Mouse (Mus musculus): ENCODE data around the gene Fsd1. TPM values are rescaled to one million over a fixed set of nuclear protein-coding genes. Genes with fewer than 3 reads are reported as not detected.
"Not testable (repeated sequence)": the region's sequence is repeated elsewhere in the genome, so short reads cannot be mapped to it uniquely, and the experiment has no call there.

Gene Fsd1
- polyA plus RNA-seq (2015; fragmentation: Nextera tagmentation; extraction: Ambion mirVana), result 19.7 and 21.7 TPM in 2 replicates

- Histone ChIP-seq H3K27ac (no peak within 1 kb of the TSS), H3K36me3 (no peaks in the 10 kb centered on the region; the same call in 1 of the 2 replicates), H3K9me3 (replicated peaks) (no peaks in the 10 kb centered on the region), H3K4me2 (peak within 1 kb of the TSS; percentile 87), H3K27me3 (no peaks in the 10 kb centered on the region), H3K9ac (peak within 1 kb of the TSS; percentile 45), H3K4me3 (replicated peaks) (peak within 1 kb of the TSS; percentile 55), H3K4me1 (peaks cover 9% of the 10 kb centered on the region)
- ATAC-seq (replicated peaks; ENCODE audit: low FRiP score), result peak; percentile 77
- WGBS, result 9% methylated on average over 34 of the region's 35 CpGs
Observed at GRCm38 (mm10) chr17:55986030-55986961, at the start of gene Fsd1. Gene Fsd1, plus strand, starts transcription at chr17:55986509.

- Histone ChIP-seq H3K27ac (peak overlapping the region; percentile 96), H3K36me3 (peaks cover 20% of the 10 kb centered on the region), H3K4me1 (peaks cover 11% of the 10 kb centered on the region), H3K9ac (0 out of 2 replicates have a peak overlapping the region, but pooled peaks have one; percentile 23), H3K4me3 (replicated peaks) (peak overlapping the region; percentile 57), H3K4me2 (peak overlapping the region; percentile 84)
- 31% methylated on average over 10 of the region's 10 CpGs for WGBS
- not testable (repeated sequence) for H3K27me3 ChIP-seq; ATAC-seq (replicated peaks; ENCODE audit: low FRiP score); H3K9me3 ChIP-seq (replicated peaks)
Observed at GRCm38 (mm10) chr17:55944387-55944865, 41.9 kb upstream of the Fsd1 start.

- Histone ChIP-seq H3K4me3 (replicated peaks) (peak overlapping the region; percentile 57), H3K9ac (peak overlapping the region; percentile 59), H3K27ac (peak overlapping the region; percentile 96), H3K36me3 (peaks cover 14% of the 10 kb centered on the region), H3K4me1 (peaks cover 11% of the 10 kb centered on the region), H3K4me2 (peak overlapping the region; percentile 84)
- ATAC-seq (replicated peaks; ENCODE audit: low FRiP score), result peak; percentile 99
- H3K27me3 ChIP-seq; H3K9me3 ChIP-seq (replicated peaks): not testable (repeated sequence)
- under 1% methylated on average over 56 of the region's 56 CpGs for WGBS
Observed at GRCm38 (mm10) chr17:55944866-55945682, 41.2 kb upstream of the Fsd1 start.

- Histone ChIP-seq H3K9ac (peak overlapping the region; percentile 59), H3K4me3 (replicated peaks) (peak overlapping the region; percentile 57), H3K36me3 (peaks cover 7% of the 10 kb centered on the region; the same call in 1 of the 2 replicates), H3K27me3 (no peaks in the 10 kb centered on the region; the same call in 1 of the 2 replicates), H3K4me2 (peak overlapping the region; percentile 84), H3K9me3 (replicated peaks) (no peaks in the 10 kb centered on the region), H3K27ac (peak overlapping the region; percentile 96), H3K4me1 (peaks cover 11% of the 10 kb centered on the region)
- no peak for ATAC-seq (replicated peaks; ENCODE audit: low FRiP score)
- WGBS, result 22% methylated on average over 5 of the region's 5 CpGs
Observed at GRCm38 (mm10) chr17:55945696-55946095, 40.6 kb upstream of the Fsd1 start.

- Histone ChIP-seq H3K4me3 (replicated peaks) (no peak overlapping the region), H3K9ac (no peak overlapping the region), H3K36me3 (no peaks in the 10 kb centered on the region), H3K27me3 (no peaks in the 10 kb centered on the region; the same call in 1 of the 2 replicates), H3K27ac (no peak overlapping the region), H3K9me3 (replicated peaks) (no peaks in the 10 kb centered on the region), H3K4me2 (no peak overlapping the region), H3K4me1 (peaks cover 11% of the 10 kb centered on the region)
- 85% methylated on average over 4 of the region's 4 CpGs for WGBS
- ATAC-seq (replicated peaks; ENCODE audit: low FRiP score), result no peak
Observed at GRCm38 (mm10) chr17:55948647-55949046, 37.7 kb upstream of the Fsd1 start.

- H3K4me2 ChIP-seq, result no peak within 1 kb of the TSS
- no peak within 1 kb of the TSS for H3K27ac ChIP-seq
- H3K4me1 ChIP-seq, result peaks cover 7% of the 10 kb centered on the region
- H3K4me3 ChIP-seq (replicated peaks), result no peak within 1 kb of the TSS
- peaks cover 7% of the 10 kb centered on the region for H3K27me3 ChIP-seq
- 87% methylated on average over 2 of the region's 2 CpGs for WGBS
- H3K9me3 ChIP-seq (replicated peaks), result no peaks in the 10 kb centered on the region
- no peak within 1 kb of the TSS for H3K9ac ChIP-seq
- H3K36me3 ChIP-seq, result no peaks in the 10 kb centered on the region
- ATAC-seq (replicated peaks; ENCODE audit: low FRiP score), result no peak
Observed at GRCm38 (mm10) chr17:55949400-55949799, 36.9 kb upstream of the Fsd1 start, which contains the start of gene Zfp119b. Gene Zfp119b, minus strand, starts transcription at chr17:55949500.

- Histone ChIP-seq H3K36me3 (no peaks in the 10 kb centered on the region), H3K27ac (no peak overlapping the region), H3K4me3 (replicated peaks) (no peak overlapping the region), H3K4me2 (no peak overlapping the region), H3K27me3 (peaks cover 19% of the 10 kb centered on the region), H3K9ac (no peak overlapping the region), H3K9me3 (replicated peaks) (no peaks in the 10 kb centered on the region), H3K4me1 (peaks cover 5% of the 10 kb centered on the region)
- ATAC-seq (replicated peaks; ENCODE audit: low FRiP score), result no peak
- 79% methylated on average over 9 of the region's 9 CpGs for WGBS
Observed at GRCm38 (mm10) chr17:55950601-55951000, 35.7 kb upstream of the Fsd1 start.

GRCm38 (mm10) chr17:55952041-55952440 is 34.3 kb upstream of the Fsd1 start:
- no peaks in the 10 kb centered on the region for H3K9me3 ChIP-seq (replicated peaks)
- H3K4me3 ChIP-seq (replicated peaks), result no peak overlapping the region
- ATAC-seq (replicated peaks; ENCODE audit: low FRiP score), result no peak
- H3K4me2 ChIP-seq, result no peak overlapping the region
- H3K4me1 ChIP-seq, result peaks cover 12% of the 10 kb centered on the region
- H3K27ac ChIP-seq, result no peak overlapping the region
- H3K27me3 ChIP-seq, result peaks cover 21% of the 10 kb centered on the region
- H3K36me3 ChIP-seq, result no peaks in the 10 kb centered on the region
- H3K9ac ChIP-seq, result no peak overlapping the region

- Histone ChIP-seq H3K9me3 (replicated peaks) (no peaks in the 10 kb centered on the region), H3K27ac (no peak within 1 kb of the TSS), H3K36me3 (no peaks in the 10 kb centered on the region), H3K4me3 (replicated peaks) (no peak within 1 kb of the TSS), H3K4me1 (peaks cover 17% of the 10 kb centered on the region), H3K27me3 (peaks cover 21% of the 10 kb centered on the region), H3K9ac (no peak within 1 kb of the TSS), H3K4me2 (no peak within 1 kb of the TSS)
- 70% methylated on average over 6 of the region's 6 CpGs for WGBS
- no peak for ATAC-seq (replicated peaks; ENCODE audit: low FRiP score)
Observed at GRCm38 (mm10) chr17:55952447-55953027, 33.8 kb upstream of the Fsd1 start, which contains the start of gene Ebi3. Gene Ebi3, plus strand, starts transcription at chr17:55952640.

GRCm38 (mm10) chr17:55953751-55954150 is 32.6 kb upstream of the Fsd1 start:
- Histone ChIP-seq H3K4me3 (replicated peaks) (no peak overlapping the region), H3K36me3 (no peaks in the 10 kb centered on the region), H3K4me2 (no peak overlapping the region), H3K4me1 (peaks cover 27% of the 10 kb centered on the region), H3K9ac (no peak overlapping the region), H3K27me3 (peaks cover 21% of the 10 kb centered on the region), H3K9me3 (replicated peaks) (no peaks in the 10 kb centered on the region), H3K27ac (no peak overlapping the region)
- ATAC-seq (replicated peaks; ENCODE audit: low FRiP score), result no peak
- WGBS, result 81% methylated on average over 6 of the region's 6 CpGs

- H3K9ac ChIP-seq, result no peak overlapping the region
- no peaks in the 10 kb centered on the region for H3K36me3 ChIP-seq
- H3K4me3 ChIP-seq (replicated peaks), result no peak overlapping the region
- ATAC-seq (replicated peaks; ENCODE audit: low FRiP score), result no peak
- H3K4me1 ChIP-seq, result peaks cover 27% of the 10 kb centered on the region
- no peak overlapping the region for H3K4me2 ChIP-seq
- no peaks in the 10 kb centered on the region for H3K9me3 ChIP-seq (replicated peaks)
- H3K27ac ChIP-seq, result no peak overlapping the region
- WGBS, result 34% methylated on average over 16 of the region's 16 CpGs
- peaks cover 21% of the 10 kb centered on the region for H3K27me3 ChIP-seq
Observed at GRCm38 (mm10) chr17:55954229-55954628, 32.1 kb upstream of the Fsd1 start.

Data from kidney, embryonic 15.5 days (tissue).